Mouse (Mus musculus): Measurements from ENCODE around the gene Cnpy4. TPM values are rescaled to one million over a fixed set of nuclear protein-coding genes. Genes with fewer than 3 reads are reported as not detected.

Gene Cnpy4
- polyA plus RNA-seq, 1 experiment from 2014 or later: 44.4 TPM

DNA sequence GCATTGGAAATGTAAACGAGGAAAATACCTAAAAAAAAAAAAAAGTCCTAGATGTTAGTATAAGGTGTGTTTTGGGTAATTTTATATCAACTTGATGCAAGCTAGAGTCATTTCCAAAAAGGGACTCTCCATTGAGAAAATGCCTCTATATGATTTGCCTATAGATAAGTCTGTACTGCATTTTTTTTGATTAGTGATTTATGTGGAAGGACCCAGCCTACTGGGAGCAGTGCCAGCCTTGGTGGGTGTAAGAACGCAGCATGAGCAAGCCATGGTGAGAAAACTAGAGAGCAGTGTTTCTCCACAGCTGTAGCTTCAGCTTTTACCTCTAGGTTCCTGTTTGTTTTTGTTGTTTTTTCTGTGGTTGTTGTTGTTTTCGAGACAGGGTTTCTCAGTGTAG, 36.0 kb downstream of the Cnpy4 start:
- Histone ChIP-seq H3K9ac (ENCODE audit: low read length) (no peak overlapping the region), H3K27me3 (replicated peaks; ENCODE audit: control insufficient read depth, insufficient read depth, low read length) (no peaks in the 10 kb centered on the region), H3K4me3 (ENCODE audit: low read depth, low read length) (no peak overlapping the region), H3K36me3 (ENCODE audit: control insufficient read depth, insufficient read depth, low read length) (no peaks in the 10 kb centered on the region), H3K27ac (ENCODE audit: low read depth) (no peak overlapping the region), H3K4me1 (replicated peaks; ENCODE audit: control insufficient read depth, insufficient read depth, low read length) (no peaks in the 10 kb centered on the region), H3K4me2 (ENCODE audit: low read length) (no peak overlapping the region), H3K9me3 (ENCODE audit: control insufficient read depth, low read length) (no peaks in the 10 kb centered on the region)
- ATAC-seq (replicated peaks; ENCODE audit: low FRiP score, low TSS enrichment, low read depth) (no peak), DNase-seq (ENCODE audit: low spot score) (no peak)
- WGBS: 66% methylated on average over 3 of the region's 3 CpGs

DNA sequence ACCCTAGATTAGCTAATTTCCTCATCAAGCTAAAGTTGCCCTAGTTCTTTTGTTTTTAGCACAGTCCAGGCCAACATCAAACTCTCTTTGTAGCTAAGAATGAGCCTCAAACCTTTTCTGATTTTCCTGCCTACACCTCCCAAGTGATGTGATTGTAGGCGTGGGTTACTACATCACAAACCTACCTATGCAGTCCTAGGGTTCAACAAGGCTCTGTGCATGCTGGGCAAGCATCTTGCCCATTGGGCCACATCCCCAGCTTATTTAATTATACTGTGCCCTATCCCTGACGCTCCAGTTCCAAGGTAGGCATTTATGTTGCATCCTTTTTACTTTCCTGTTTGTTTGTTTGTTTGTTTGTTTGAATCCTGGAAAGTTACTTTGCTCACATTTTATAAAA, 38.4 kb downstream of the Cnpy4 start, which contains the start of gene Nxpe5:
Gene Nxpe5, plus strand, starts transcription at position 199 of the 400 bp plus-strand sequence.
- Histone ChIP-seq H3K27ac (ENCODE audit: low read depth) (no peak within 1 kb of the TSS), H3K4me3 (ENCODE audit: low read depth, low read length) (no peak within 1 kb of the TSS), H3K27me3 (replicated peaks; ENCODE audit: control insufficient read depth, insufficient read depth, low read length) (no peaks in the 10 kb centered on the region), H3K36me3 (ENCODE audit: control insufficient read depth, insufficient read depth, low read length) (no peaks in the 10 kb centered on the region), H3K4me1 (replicated peaks; ENCODE audit: control insufficient read depth, insufficient read depth, low read length) (no peaks in the 10 kb centered on the region), H3K9ac (ENCODE audit: low read length) (no peak within 1 kb of the TSS), H3K9me3 (ENCODE audit: control insufficient read depth, low read length) (no peaks in the 10 kb centered on the region), H3K4me2 (ENCODE audit: low read length) (no peak within 1 kb of the TSS)
- WGBS: 71% methylated on average over 2 of the region's 2 CpGs
- ATAC-seq (replicated peaks; ENCODE audit: low FRiP score, low TSS enrichment, low read depth) (no peak), DNase-seq (ENCODE audit: low spot score) (no peak)

DNA sequence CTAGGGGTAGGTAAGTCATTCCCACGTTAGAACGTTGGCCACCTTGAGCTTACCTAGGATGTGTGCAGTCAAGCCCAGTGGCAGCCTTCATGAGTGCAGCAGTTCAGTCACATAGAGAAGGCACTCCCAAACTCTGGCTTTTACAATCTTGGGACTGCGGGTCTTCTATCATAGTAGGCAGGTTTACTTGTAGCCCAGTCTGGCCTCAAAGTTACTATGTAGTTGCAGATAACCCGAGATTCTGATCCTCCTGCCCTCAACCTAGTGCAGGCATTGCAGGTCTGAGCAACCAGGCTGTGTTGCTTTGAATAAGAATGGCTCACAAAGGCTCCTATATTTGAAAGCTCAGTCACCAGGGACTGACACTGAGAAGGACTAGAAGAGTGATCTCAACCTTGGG, 39.2 kb downstream of the Cnpy4 start:
- Histone ChIP-seq H3K4me3 (ENCODE audit: low read depth, low read length) (no peak overlapping the region), H3K4me2 (ENCODE audit: low read length) (no peak overlapping the region), H3K4me1 (replicated peaks; ENCODE audit: control insufficient read depth, insufficient read depth, low read length) (no peaks in the 10 kb centered on the region), H3K27ac (ENCODE audit: low read depth) (no peak overlapping the region), H3K36me3 (ENCODE audit: control insufficient read depth, insufficient read depth, low read length) (no peaks in the 10 kb centered on the region), H3K9me3 (ENCODE audit: control insufficient read depth, low read length) (no peaks in the 10 kb centered on the region), H3K9ac (ENCODE audit: low read length) (no peak overlapping the region), H3K27me3 (replicated peaks; ENCODE audit: control insufficient read depth, insufficient read depth, low read length) (no peaks in the 10 kb centered on the region)
- no peak for DNase-seq (ENCODE audit: low spot score)
- no peak for ATAC-seq (replicated peaks; ENCODE audit: low FRiP score, low TSS enrichment, low read depth)
- WGBS: 79% methylated on average over 4 of the region's 4 CpGs

DNA sequence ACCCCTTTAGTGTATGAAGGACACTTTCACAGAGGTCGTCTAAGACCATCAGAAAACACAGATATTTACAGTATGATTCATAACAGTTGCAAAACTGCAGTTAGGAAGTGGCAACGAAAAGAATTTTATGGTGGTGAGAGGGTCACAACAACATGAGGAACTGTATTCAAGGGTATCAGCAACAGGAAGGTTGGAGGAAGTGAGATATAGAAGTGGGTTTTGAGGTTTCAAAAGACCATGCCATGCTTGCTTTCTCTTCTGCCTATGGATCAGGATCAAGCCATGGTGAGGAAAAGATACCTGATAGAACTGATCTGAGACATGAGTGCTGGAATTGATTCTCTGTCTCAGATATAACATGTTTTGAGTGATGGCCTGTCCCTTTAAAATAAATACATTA, 40.1 kb downstream of the Cnpy4 start:
- H3K36me3 ChIP-seq (ENCODE audit: control insufficient read depth, insufficient read depth, low read length): no peaks in the 10 kb centered on the region
- ATAC-seq (replicated peaks; ENCODE audit: low FRiP score, low TSS enrichment, low read depth): no peak
- no peaks in the 10 kb centered on the region for H3K9me3 ChIP-seq (ENCODE audit: control insufficient read depth, low read length)
- DNase-seq (ENCODE audit: low spot score): no peak
- H3K9ac ChIP-seq (ENCODE audit: low read length): no peak overlapping the region
- no peaks in the 10 kb centered on the region for H3K4me1 ChIP-seq (replicated peaks; ENCODE audit: control insufficient read depth, insufficient read depth, low read length)
- H3K27ac ChIP-seq (ENCODE audit: low read depth): no peak overlapping the region
- no peaks in the 10 kb centered on the region for H3K27me3 ChIP-seq (replicated peaks; ENCODE audit: control insufficient read depth, insufficient read depth, low read length)
- H3K4me2 ChIP-seq (ENCODE audit: low read length): no peak overlapping the region
- H3K4me3 ChIP-seq (ENCODE audit: low read depth, low read length): no peak overlapping the region
- 65% methylated on average over 2 of the region's 2 CpGs for WGBS

DNA sequence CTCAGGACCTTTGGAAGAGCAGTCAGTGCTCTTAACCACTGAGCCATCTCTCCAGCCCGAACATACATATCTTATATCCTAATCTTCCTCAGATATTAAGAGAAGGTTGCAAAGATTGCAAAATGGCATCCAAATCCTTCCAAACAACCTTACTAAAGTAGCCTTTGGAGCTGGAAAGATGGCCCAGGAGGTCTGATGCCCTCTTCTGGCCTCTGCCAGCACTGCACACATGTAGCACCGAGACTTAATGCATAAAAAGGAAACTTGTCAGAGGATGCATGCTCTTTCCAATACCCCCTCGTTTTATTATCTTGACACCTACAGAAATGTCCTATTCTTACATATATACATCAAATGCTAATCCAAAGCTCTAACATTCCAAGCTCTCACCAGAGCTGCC, 40.7 kb downstream of the Cnpy4 start:
- DNase-seq (ENCODE audit: low spot score) (no peak), ATAC-seq (replicated peaks; ENCODE audit: low FRiP score, low TSS enrichment, low read depth) (no peak)
- WGBS: 52% methylated on average over 3 of the region's 3 CpGs
- no peak overlapping the region for H3K27ac ChIP-seq (ENCODE audit: low read depth)
- no peaks in the 10 kb centered on the region for H3K4me1 ChIP-seq (replicated peaks; ENCODE audit: control insufficient read depth, insufficient read depth, low read length)
- H3K36me3 ChIP-seq (ENCODE audit: control insufficient read depth, insufficient read depth, low read length): no peaks in the 10 kb centered on the region
- no peak overlapping the region for H3K4me3 ChIP-seq (ENCODE audit: low read depth, low read length)
- H3K9me3 ChIP-seq (ENCODE audit: control insufficient read depth, low read length): no peaks in the 10 kb centered on the region
- H3K9ac ChIP-seq (ENCODE audit: low read length): no peak overlapping the region
- H3K27me3 ChIP-seq (replicated peaks; ENCODE audit: control insufficient read depth, insufficient read depth, low read length): no peaks in the 10 kb centered on the region
- no peak overlapping the region for H3K4me2 ChIP-seq (ENCODE audit: low read length)

DNA sequence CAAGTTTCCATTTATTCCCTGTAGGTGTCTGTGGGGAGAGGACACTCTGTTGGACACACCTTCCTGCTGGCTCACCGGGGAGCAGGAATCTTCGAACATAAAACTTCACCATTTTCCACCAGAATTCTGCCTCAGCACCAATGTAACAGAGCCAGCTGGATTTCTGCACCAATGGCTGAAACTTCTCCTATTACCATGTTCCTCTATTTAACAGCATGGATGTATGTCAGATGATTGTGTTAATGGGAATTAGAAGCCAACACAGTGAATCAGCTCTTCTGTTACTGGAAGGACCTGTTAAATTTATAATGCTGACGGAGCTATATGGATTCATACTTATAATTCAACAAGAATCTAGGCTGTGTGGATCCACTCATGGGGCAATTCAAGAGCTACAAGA, 42.2 kb downstream of the Cnpy4 start:
- 91% methylated on average over 3 of the region's 3 CpGs for WGBS
- no peak for DNase-seq (ENCODE audit: low spot score)
- Histone ChIP-seq H3K4me3 (ENCODE audit: low read depth, low read length) (no peak overlapping the region), H3K27me3 (replicated peaks; ENCODE audit: control insufficient read depth, insufficient read depth, low read length) (no peaks in the 10 kb centered on the region), H3K36me3 (ENCODE audit: control insufficient read depth, insufficient read depth, low read length) (no peaks in the 10 kb centered on the region), H3K9me3 (ENCODE audit: control insufficient read depth, low read length) (no peaks in the 10 kb centered on the region), H3K9ac (ENCODE audit: low read length) (no peak overlapping the region), H3K4me1 (replicated peaks; ENCODE audit: control insufficient read depth, insufficient read depth, low read length) (no peaks in the 10 kb centered on the region), H3K27ac (ENCODE audit: low read depth) (no peak overlapping the region), H3K4me2 (ENCODE audit: low read length) (no peak overlapping the region)
- ATAC-seq (replicated peaks; ENCODE audit: low FRiP score, low TSS enrichment, low read depth): no peak

DNA sequence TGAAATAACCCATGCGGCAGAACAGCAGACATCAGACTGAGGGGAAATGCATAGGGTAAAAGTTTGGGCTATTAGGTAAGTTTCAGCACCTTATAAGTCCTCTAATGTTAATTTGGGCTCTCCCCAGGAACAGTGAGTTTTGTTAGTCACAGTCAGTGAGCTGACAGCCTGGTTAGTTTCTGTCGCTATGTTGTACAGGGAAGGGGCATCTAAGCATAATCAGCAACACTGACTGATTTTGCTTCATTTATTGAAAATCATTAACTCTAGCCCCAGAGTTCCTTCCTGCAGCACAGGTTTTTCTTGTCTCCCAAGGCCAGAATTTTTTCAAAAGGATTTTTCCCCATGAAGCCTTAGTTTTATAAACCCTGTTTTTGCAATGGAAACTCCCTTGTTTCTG, 46.5 kb downstream of the Cnpy4 start:
- no peaks in the 10 kb centered on the region for H3K36me3 ChIP-seq (ENCODE audit: control insufficient read depth, insufficient read depth, low read length)
- H3K4me3 ChIP-seq (ENCODE audit: low read depth, low read length): no peak overlapping the region
- no peak overlapping the region for H3K9ac ChIP-seq (ENCODE audit: low read length)
- ATAC-seq (replicated peaks; ENCODE audit: low FRiP score, low TSS enrichment, low read depth): no peak
- DNase-seq (ENCODE audit: low spot score): no peak
- H3K4me2 ChIP-seq (ENCODE audit: low read length): no peak overlapping the region
- H3K27me3 ChIP-seq (replicated peaks; ENCODE audit: control insufficient read depth, insufficient read depth, low read length): no peaks in the 10 kb centered on the region
- H3K9me3 ChIP-seq (ENCODE audit: control insufficient read depth, low read length): no peaks in the 10 kb centered on the region
- no peak overlapping the region for H3K27ac ChIP-seq (ENCODE audit: low read depth)
- WGBS: 82% methylated on average over 2 of the region's 2 CpGs
- no peaks in the 10 kb centered on the region for H3K4me1 ChIP-seq (replicated peaks; ENCODE audit: control insufficient read depth, insufficient read depth, low read length)

DNA sequence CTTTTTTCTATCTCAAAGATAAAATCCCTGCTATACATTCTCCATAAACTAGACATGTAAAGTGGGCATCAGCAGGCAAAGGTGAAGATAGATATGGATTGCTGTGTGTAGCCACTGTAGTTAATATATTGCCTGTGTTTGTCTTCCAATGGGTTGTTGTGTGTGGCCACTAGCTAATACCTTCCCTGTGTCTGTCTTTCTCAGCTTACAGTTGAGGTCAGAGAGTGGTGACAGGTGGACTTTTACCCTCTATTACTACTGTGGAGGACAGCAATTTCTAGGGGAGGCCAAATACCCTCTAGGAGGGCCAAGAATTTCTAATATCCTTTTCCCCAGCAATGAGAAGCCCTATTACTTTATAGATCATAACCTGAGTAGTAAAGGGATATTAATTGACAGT, 46.9 kb downstream of the Cnpy4 start:
- Histone ChIP-seq H3K9me3 (ENCODE audit: control insufficient read depth, low read length) (no peaks in the 10 kb centered on the region), H3K9ac (ENCODE audit: low read length) (no peak overlapping the region), H3K27me3 (replicated peaks; ENCODE audit: control insufficient read depth, insufficient read depth, low read length) (no peaks in the 10 kb centered on the region), H3K36me3 (ENCODE audit: control insufficient read depth, insufficient read depth, low read length) (no peaks in the 10 kb centered on the region), H3K4me3 (ENCODE audit: low read depth, low read length) (no peak overlapping the region), H3K4me2 (ENCODE audit: low read length) (no peak overlapping the region), H3K27ac (ENCODE audit: low read depth) (no peak overlapping the region), H3K4me1 (replicated peaks; ENCODE audit: control insufficient read depth, insufficient read depth, low read length) (no peaks in the 10 kb centered on the region)
- ATAC-seq (replicated peaks; ENCODE audit: low FRiP score, low TSS enrichment, low read depth) (no peak), DNase-seq (ENCODE audit: low spot score) (no peak)

DNA sequence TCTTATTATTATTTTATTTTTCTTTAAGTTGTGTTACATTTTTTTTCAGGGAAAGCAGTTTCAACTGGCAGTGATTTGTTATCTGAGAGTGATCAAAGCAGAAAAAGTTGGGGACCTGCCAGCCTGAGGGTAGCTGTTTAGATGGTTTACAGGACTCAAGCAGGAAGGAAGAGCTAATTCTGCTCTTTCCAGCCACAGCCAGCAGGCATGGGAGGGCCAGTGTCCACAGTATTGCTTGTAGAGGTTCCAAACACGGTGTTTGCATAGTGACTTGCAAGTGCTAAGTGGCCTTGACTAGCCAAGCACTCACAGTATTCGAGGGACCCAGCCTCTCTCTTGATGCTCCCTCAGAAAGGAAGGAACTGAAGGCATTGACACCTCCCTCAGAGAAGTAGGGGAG, 54.2 kb downstream of the Cnpy4 start:
- Histone ChIP-seq H3K27ac (ENCODE audit: low read depth) (no peak overlapping the region), H3K36me3 (ENCODE audit: control insufficient read depth, insufficient read depth, low read length) (no peaks in the 10 kb centered on the region), H3K4me2 (ENCODE audit: low read length) (no peak overlapping the region), H3K4me3 (ENCODE audit: low read depth, low read length) (no peak overlapping the region), H3K4me1 (replicated peaks; ENCODE audit: control insufficient read depth, insufficient read depth, low read length) (no peaks in the 10 kb centered on the region), H3K9me3 (ENCODE audit: control insufficient read depth, low read length) (no peaks in the 10 kb centered on the region), H3K9ac (ENCODE audit: low read length) (no peak overlapping the region), H3K27me3 (replicated peaks; ENCODE audit: control insufficient read depth, insufficient read depth, low read length) (no peaks in the 10 kb centered on the region)
- WGBS: 26% methylated on average over 2 of the region's 2 CpGs
- ATAC-seq (replicated peaks; ENCODE audit: low FRiP score, low TSS enrichment, low read depth) (no peak), DNase-seq (ENCODE audit: low spot score) (no peak)
